Mouse (Mus musculus) embryonic facial prominence, embryonic 14.5 days (tissue): ENCODE data around the gene Ccdc148. TPM values are rescaled to one million over a fixed set of nuclear protein-coding genes. Genes with fewer than 3 reads are reported as not detected.

Experiments used
- ATAC-seq: fragments of 200-750 bp; cut with Nextera tagmentation; 2 replicates; pipeline ENCODE4 v1.8.0; 2017; ENCODE audit warnings: low read depth, moderate number of reproducible peaks, moderate TSS enrichment
- DNase-seq: peaks from one replicate; pipeline ENCODE4 v3.0.0-alpha.2; 2015; ENCODE audit warnings: low spot score
- H3K27ac ChIP-seq: fragments of 300-500 bp; sonication (generic); replicated peaks from 2 replicates; pipeline ENCODE4 v1.5.1; 2014; ENCODE audit warnings: low read depth, mild to moderate bottlenecking, low read length, moderate library complexity
- H3K27me3 ChIP-seq: fragments of 300-500 bp; sonication (generic); replicated peaks from 2 replicates; pipeline ENCODE4 v1.6.1; 2014; ENCODE audit warnings: low read length; ENCODE audit not compliant: control insufficient read depth, insufficient read depth
- H3K36me3 ChIP-seq: fragments of 300-500 bp; sonication (generic); 2 replicates; pipeline ENCODE4 v1.6.1; 2014; ENCODE audit warnings: low read length, mixed read lengths; ENCODE audit not compliant: control insufficient read depth, insufficient read depth
- H3K4me1 ChIP-seq: fragments of 300-500 bp; sonication (generic); 2 replicates; pipeline ENCODE4 v1.6.1; 2014; ENCODE audit warnings: antibody characterized with exemption, low read length; ENCODE audit not compliant: control insufficient read depth, insufficient read depth
- H3K4me2 ChIP-seq: fragments of 300-500 bp; sonication (generic); 2 replicates; pipeline ENCODE4 v1.6.1; 2014; ENCODE audit warnings: low read depth, mild to moderate bottlenecking, low read length, moderate library complexity, mixed read lengths
- H3K4me3 ChIP-seq: fragments of 300-500 bp; sonication (generic); 2 replicates; pipeline ENCODE4 v1.5.1; 2014; ENCODE audit warnings: low read depth, mild to moderate bottlenecking, low read length
- H3K9ac ChIP-seq: fragments of 300-500 bp; sonication (generic); 2 replicates; pipeline ENCODE4 v1.6.1; 2014; ENCODE audit warnings: low read depth, mild to moderate bottlenecking, low read length, moderate library complexity, mixed read lengths
- H3K9me3 ChIP-seq: fragments of 300-500 bp; sonication (generic); 2 replicates; pipeline ENCODE4 v1.6.1; 2016; ENCODE audit warnings: low read length; ENCODE audit not compliant: control insufficient read depth
- WGBS: fragments of 180-500 bp; shearing (Covaris S2); extraction: QIAGEN DNeasy Blood & Tissue Kit; methylation state at CpG from one replicate; pipeline ENCODE4 v1.1.7; 2014; 5-methylcytosine and 5-hydroxymethylcytosine counted together
- polyA plus RNA-seq: library from polyadenylated mRNA; unstranded; fragments of >200 nt; fragmentation: Nextera tagmentation; extraction: Ambion mirVana; gene quantifications from 2 replicates; pipeline ENCODE4 v1.2.1, GENCODE M21; 2014

The Ccdc148 gene
- polyA plus RNA-seq, 1 experiment from 2014 or later: 0.85 TPM

DNA sequence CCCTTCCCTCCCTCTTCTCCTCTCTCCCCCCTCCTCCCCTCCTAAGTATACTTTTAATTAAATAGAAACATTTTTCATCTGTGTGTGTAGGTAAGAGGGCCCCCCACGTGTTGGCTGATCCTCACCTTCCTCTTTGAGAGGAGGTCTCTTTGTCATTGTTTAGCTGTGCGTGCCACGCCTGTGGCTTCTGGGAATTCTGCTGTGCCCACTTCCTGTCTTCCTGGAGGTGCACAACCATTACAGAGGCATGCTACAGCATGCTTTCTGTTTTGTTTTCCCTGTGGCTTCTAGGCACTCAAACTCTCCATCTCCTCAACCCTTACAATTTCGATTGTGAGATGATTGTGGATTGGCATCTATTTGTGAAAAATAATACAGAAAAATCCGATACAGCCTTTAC lies 11.1 kb upstream of the Ccdc148 start:
- no peak overlapping the region for H3K9ac ChIP-seq
- H3K9me3 ChIP-seq: no peaks in the 10 kb centered on the region
- WGBS: 57% methylated on average over 5 of the region's 5 CpGs
- H3K27me3 ChIP-seq: no peaks in the 10 kb centered on the region
- no peak overlapping the region for H3K27ac ChIP-seq
- peaks cover 11% of the 10 kb centered on the region; the same call in 1 of the 2 replicates for H3K4me1 ChIP-seq
- ATAC-seq (0 out of 2 replicates have a peak, but pooled peaks have one; percentile 19), DNase-seq (peak; percentile 25)
- H3K4me3 ChIP-seq: no peak overlapping the region
- H3K36me3 ChIP-seq: no peaks in the 10 kb centered on the region
- no peak overlapping the region for H3K4me2 ChIP-seq

DNA sequence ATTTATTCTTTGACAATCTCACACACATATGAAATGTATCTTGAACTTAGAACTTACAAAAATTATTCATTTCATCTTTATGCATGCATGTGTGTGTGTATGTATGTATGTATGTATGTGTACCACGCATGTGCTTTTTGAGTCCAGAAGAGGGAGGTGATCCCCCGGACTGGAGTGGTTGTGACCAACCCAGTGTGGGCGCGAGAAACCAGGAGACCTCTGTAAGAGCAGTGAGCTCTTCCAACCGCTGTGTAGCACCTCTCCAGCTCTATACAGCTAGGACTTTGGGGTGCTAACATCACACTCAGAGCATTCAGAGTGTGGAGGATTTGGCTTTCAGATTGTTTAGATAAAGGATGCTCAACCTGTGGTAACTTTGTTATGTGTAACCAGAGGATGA lies 10.1 kb upstream of the Ccdc148 start:
- Histone ChIP-seq H3K9ac (no peak overlapping the region), H3K4me3 (no peak overlapping the region), H3K36me3 (no peaks in the 10 kb centered on the region), H3K27ac (no peak overlapping the region), H3K4me1 (peaks cover 11% of the 10 kb centered on the region; the same call in 1 of the 2 replicates), H3K4me2 (no peak overlapping the region), H3K27me3 (no peaks in the 10 kb centered on the region), H3K9me3 (no peaks in the 10 kb centered on the region)
- 90% methylated on average over 5 of the region's 5 CpGs for WGBS
- DNase-seq: no peak
- no peak for ATAC-seq

DNA sequence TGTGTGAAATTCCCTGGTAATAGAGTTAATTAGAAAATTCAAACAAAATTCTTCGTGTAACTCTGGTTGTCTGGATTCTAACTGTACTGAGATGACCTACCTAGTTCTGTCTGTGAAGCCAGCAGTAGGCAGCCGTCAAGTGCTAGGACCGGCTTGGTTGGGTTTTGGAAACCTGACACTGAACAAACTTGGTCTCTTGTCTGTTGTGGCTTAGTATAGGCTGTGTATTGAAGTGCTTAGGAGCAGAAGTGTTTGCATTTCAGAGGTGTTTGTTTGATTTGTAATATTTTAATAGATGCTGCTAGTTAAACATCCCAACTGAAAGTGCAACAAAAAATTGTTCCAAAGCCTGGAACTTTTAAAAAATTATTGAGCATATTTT lies 9.7 kb upstream of the Ccdc148 start:
- no peaks in the 10 kb centered on the region for H3K36me3 ChIP-seq
- H3K4me2 ChIP-seq: no peak overlapping the region
- H3K27me3 ChIP-seq: no peaks in the 10 kb centered on the region
- 54% methylated on average over 3 of the region's 3 CpGs for WGBS
- no peak overlapping the region for H3K27ac ChIP-seq
- no peaks in the 10 kb centered on the region for H3K9me3 ChIP-seq
- DNase-seq (peak; percentile 62), ATAC-seq (peak; percentile 72; the same call in 1 of the 2 replicates)
- H3K9ac ChIP-seq: no peak overlapping the region
- peaks cover 11% of the 10 kb centered on the region; the same call in 1 of the 2 replicates for H3K4me1 ChIP-seq
- no peak overlapping the region for H3K4me3 ChIP-seq

DNA sequence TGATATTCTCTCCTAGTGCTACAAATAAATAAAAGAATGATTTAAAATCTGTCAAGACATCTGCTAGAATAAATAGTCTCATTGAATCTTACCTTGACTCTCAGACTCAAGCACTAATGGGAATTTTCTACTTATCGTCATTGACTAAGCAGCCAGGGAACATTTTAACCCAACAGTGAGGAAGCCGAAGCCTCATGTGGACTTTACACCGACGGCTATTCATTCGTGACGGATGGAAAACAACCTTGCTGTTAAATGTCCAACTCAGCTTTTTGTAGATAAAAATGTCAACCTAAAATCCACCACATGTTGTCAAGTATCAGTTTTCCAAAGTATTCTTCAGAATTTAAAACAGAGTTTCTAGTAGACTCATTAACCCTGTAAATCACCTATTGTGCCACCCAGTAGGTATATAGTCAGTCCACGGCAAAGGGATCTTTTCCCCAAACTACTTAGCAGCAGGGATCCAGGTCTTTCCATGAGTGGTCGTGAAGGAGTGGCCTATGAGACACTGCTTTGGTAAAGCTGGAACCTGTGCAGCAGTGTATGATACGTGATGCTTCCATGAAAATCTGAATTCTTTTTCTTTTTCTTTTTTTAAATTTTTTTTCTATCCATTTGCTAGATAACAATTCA lies 9.2 kb upstream of the Ccdc148 start:
- no peak overlapping the region for H3K27ac ChIP-seq
- no peaks in the 10 kb centered on the region for H3K9me3 ChIP-seq
- ATAC-seq (no peak), DNase-seq (no peak)
- no peak overlapping the region for H3K4me2 ChIP-seq
- H3K4me3 ChIP-seq: no peak overlapping the region
- 73% methylated on average over 9 of the region's 9 CpGs for WGBS
- H3K4me1 ChIP-seq: peaks cover 11% of the 10 kb centered on the region; the same call in 1 of the 2 replicates
- H3K27me3 ChIP-seq: no peaks in the 10 kb centered on the region
- H3K9ac ChIP-seq: no peak overlapping the region
- no peaks in the 10 kb centered on the region for H3K36me3 ChIP-seq

DNA sequence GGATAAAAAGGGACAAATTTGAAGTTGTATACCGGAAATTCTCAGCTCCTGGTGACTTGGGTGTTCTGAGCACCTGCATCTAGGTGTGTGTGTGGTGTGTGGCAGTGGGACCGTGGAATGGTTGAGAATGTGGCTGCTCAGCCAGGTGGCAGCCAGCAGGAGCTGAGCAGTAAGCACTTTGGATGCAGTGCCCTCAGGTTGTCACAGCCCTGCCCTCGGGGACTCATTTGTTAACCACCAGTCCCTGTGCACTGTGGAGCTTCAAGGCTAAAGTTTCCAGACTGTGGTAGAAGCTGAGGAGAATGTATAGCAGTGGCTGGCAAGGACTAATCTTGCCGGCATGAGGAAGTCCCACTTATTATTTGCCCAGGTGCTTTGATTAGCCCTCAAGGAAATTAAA lies 7.3 kb upstream of the Ccdc148 start:
- Histone ChIP-seq H3K9ac (no peak overlapping the region), H3K27me3 (no peaks in the 10 kb centered on the region), H3K27ac (no peak overlapping the region), H3K36me3 (no peaks in the 10 kb centered on the region), H3K9me3 (no peaks in the 10 kb centered on the region), H3K4me1 (peaks cover 20% of the 10 kb centered on the region), H3K4me2 (no peak overlapping the region), H3K4me3 (no peak overlapping the region)
- WGBS: 76% methylated on average over 4 of the region's 4 CpGs
- peak; percentile 44 for DNase-seq
- ATAC-seq: peak; percentile 82; the same call in 1 of the 2 replicates

DNA sequence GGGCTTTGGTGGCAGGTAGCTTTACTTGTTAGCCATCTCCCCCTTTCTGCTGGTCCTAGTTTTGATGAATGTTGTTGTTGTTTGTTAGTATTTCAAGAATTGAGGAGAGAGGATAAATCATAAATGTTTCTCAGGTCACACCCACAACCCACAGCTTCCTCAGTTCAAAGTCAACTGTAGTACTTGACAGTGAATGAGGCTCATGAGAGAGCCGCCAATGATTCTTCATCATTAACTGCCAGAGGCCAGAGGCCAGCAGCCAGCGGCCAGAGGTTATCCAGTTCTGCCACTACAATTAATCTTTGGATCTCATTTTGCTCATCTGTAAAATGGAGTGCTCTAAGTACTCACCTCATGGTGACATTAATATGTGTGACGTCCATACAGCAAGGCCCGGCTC lies 6.5 kb upstream of the Ccdc148 start:
- no peak overlapping the region for H3K4me2 ChIP-seq
- DNase-seq (no peak), ATAC-seq (no peak)
- no peak overlapping the region for H3K27ac ChIP-seq
- peaks cover 20% of the 10 kb centered on the region for H3K4me1 ChIP-seq
- H3K4me3 ChIP-seq: no peak overlapping the region
- no peaks in the 10 kb centered on the region for H3K36me3 ChIP-seq
- 87% methylated on average over 4 of the region's 4 CpGs for WGBS
- H3K9ac ChIP-seq: no peak overlapping the region
- no peaks in the 10 kb centered on the region for H3K27me3 ChIP-seq
- no peaks in the 10 kb centered on the region for H3K9me3 ChIP-seq

DNA sequence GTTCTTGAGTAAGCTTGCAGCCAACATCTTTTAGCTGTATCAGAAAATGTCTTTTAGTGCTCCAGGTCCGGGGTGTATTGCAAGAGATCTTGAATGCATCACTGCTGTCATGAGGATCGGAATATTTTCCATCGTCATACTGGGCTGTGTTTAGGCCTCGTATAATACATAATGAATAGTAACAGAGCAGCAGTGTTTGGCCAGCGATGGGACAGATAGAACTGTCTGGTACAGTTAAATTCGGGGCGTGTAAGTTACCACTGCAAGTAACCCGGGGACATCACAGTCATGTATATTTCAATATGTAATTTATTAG lies 1.8 kb upstream of the Ccdc148 start:
- 34% methylated on average over 8 of the region's 8 CpGs for WGBS
- DNase-seq (no peak), ATAC-seq (no peak)
- H3K27me3 ChIP-seq: no peaks in the 10 kb centered on the region
- H3K4me3 ChIP-seq: peak overlapping the region; percentile 95
- peaks cover 18% of the 10 kb centered on the region for H3K4me1 ChIP-seq
- H3K27ac ChIP-seq: no peak overlapping the region
- no peaks in the 10 kb centered on the region for H3K36me3 ChIP-seq
- H3K9ac ChIP-seq: peak overlapping the region; percentile 90
- H3K4me2 ChIP-seq: peak overlapping the region; percentile 78
- no peaks in the 10 kb centered on the region for H3K9me3 ChIP-seq

DNA sequence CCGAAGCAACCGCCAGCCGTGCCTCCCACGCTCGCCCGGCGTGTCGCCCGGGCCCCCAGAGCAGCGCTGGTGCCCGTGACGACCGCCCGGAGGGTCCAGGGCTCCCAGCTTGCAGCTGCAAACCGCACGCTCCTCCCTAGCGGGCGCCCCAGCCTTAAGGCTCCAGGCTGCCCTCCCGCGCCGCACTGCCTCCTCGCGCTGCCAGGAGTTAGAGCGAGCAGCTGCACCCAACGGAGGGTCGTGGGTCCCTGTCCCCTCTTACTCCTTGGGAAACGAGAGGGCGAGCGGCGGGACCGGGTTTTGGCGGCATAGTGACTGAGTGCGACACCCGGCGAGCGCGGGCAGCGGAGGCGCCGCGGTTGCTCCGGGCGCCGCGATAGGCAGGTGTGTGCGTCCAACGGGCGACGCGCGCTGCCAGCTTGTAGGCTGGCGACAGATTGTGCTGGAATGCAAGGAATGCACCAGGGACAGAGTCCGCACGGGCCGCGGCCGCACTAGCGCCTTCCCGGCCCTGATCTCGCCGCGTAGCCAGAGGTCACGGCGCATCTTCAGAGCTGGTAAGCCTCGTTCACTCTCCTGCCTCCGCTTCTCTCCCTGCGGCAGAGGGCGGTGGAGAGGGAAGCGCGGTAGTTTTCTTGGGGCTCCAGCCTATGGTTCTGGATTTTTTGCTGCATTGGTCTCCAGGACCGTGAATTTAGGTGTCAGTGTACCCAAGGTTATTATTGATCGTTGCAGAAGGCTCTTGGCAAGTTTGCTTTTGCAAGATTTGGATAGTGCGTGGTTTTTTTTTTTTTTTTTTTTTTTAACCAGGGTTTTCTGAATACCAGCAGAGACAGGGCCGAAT lies 1.2 kb upstream of the Ccdc148 start:
- DNase-seq: peak; percentile 87
- peak overlapping the region; percentile 95 for H3K4me3 ChIP-seq
- ATAC-seq: peak; percentile 69
- peaks cover 18% of the 10 kb centered on the region for H3K4me1 ChIP-seq
- H3K36me3 ChIP-seq: no peaks in the 10 kb centered on the region
- WGBS: 1% methylated on average over 39 of the region's 74 CpGs
- H3K27me3 ChIP-seq: no peaks in the 10 kb centered on the region
- H3K27ac ChIP-seq: peak overlapping the region; percentile 82
- H3K4me2 ChIP-seq: peak overlapping the region; percentile 78
- H3K9me3 ChIP-seq: no peaks in the 10 kb centered on the region
- peak overlapping the region; percentile 90 for H3K9ac ChIP-seq
